Mouse (Mus musculus) B cell, adult 2 months (primary cell): ENCODE measurements around the gene Slc22a5.

Experiments
- DNase-seq, 2 experiments: peaks; one replicate each; pipeline ENCODE4 v3.0.0; 2022

Slc22a5 gene

GRCm38 (mm10) chr11:53839147-53839546, 52.3 kb downstream of the Slc22a5 start:
- DNase-seq = peak; percentile 51 to 56

GRCm38 (mm10) chr11:53837731-53838130, 53.7 kb downstream of the Slc22a5 start:
- no peak for DNase-seq

DNA sequence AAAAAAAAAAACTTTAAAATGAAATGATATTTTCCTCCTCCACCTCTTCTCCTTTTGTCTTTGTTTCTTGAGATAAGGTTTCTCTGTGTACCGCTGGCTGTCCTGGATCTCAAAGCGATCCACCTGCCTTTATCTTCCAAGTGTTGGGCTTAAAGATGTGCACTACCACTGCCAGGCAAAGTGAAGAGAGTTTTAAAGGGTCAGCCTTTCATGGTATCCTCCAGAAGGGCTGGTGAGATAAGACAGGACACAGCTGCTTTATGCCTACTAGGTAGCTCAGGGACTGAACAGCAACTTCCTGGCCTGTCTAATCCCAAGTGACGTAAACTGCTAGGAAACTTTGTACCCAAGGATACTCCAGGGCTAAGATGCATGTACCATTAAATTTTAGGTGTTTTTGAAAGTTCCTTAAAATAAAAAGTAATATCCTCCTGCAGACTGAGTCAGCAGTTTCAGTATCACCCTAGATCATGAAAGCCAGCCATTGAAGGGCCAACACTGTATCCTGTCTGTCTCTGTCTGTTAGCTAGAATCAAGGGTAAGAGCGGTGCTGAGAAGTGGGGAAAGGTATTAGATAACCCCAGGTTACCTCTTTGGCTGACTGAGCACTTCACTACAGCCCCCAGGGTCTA, 56.0 kb downstream of the Slc22a5 start:
- DNase-seq = no peak

DNA sequence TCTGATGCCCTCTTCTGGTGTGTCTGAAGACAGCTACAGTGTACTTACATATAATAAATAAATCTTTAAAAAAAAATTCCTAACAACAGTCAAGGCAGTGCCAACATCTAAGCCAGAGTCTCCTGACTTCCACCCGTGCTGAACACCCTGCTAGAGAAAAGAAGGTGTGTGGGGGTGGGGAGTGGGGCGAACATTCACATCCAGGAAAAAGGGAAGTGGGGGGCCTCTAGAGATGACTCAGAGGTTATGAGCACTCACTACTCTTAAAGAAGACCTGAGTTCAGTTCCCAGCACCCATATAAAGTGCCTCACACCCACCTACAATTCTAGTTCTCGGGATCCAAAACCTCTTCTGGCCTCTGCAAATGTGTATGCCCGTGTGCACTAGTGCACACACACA, 66.1 kb downstream of the Slc22a5 start:
- no peak for DNase-seq

DNA sequence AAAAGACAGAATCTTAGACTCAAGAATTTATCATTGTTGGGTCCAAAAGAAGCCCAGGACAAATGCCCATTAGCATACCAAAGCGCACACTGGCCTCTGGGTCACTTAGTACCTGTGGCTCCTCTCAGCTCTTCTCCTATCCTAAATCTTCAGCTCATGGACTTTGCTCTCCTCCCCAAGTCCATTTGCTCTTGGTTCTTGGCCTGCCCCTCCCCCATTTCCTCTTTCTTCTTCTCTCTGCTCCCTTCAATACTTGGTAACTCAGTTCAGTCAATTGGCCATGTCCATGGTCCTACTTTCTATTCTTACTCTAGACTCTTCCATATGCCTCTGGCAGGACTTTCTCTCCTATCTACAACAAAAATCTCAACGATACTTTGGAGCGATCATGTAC, 69.5 kb downstream of the Slc22a5 start:
- no peak for DNase-seq

DNA sequence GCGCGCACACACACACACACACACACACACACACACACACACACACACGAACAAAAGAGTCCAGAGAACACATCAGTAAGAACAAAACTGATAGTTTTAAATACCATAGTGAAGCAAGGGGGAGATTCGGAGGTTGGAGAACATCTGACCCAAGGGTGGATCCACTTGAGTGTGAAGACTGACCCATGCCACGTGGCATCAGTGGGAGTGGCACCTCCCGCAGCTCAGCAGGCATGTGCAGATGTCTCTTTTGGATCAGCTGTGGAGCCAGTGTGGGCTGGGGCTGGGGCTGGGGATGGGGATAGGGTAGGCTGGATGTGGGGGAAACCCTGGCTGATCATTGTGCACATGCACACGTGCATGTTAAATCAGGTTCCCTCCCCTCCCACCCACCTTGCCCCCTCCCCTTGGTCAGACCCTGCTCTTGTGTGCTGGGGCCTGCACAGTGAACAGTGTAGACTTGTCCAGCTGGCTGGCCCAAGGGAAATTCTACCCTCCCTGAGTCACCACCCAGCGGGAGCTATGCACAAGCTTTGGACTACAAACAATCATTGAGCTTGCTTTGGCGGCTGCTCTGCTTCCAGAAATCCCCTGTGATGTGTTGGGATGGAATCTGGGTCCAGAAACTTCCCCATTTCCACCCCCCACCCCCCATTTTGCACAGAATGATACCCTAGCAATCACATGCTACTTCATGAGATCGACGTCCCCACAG, 70.1 kb downstream of the Slc22a5 start:
- no peak for DNase-seq

GRCm38 (mm10) chr11:53820516-53821170, 70.8 kb downstream of the Slc22a5 start:
- DNase-seq = peak in 1 of 2 experiments; percentile 19

GRCm38 (mm10) chr11:53819511-53819910, 71.9 kb downstream of the Slc22a5 start:
- no peak for DNase-seq

DNA sequence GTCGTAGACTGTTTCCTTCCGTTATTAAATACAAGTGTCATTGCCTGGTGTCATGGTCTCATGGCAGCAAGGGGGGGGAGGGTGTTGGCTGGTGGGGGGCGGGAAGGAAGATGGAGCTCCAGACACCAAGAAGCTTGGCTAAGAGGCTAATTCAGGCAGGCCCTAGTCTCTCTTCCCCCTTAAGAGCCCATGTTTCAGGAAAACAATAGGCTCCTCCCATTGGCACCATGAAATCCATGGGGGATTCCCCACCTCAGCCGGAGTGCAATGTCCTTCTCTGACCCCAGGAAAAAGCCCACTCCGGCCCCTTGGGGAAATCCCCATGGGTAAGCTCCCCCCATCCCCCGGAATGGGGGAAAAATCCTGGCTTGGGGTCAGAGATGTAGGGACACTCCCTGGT, 72.7 kb downstream of the Slc22a5 start:
- DNase-seq = no peak

DNA sequence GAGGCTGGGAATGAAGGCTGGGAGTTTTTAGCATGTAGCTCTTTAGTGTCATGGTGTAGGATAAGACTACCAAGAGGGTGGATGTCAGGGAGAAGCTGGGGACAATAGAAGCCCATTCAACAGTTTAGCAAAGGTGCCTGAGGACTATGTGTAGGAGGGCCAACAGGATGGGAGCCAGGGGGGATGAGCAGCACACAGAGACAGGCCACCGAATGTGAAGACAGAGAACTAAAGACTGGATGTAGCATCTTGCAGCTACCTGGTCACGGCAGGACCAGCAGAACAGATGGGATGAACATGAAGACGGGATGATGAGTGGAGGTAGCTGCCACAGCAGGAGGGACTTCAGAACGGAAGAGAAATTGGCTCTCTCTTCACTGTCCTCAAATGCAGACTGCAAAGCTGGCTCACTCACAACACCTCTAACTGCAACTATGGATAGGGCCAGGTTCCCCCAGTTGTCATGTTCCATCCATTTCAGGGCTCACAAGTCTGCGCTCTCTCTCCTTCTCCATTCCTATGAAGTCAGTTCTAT, 74.6 kb downstream of the Slc22a5 start:
- no peak for DNase-seq

DNA sequence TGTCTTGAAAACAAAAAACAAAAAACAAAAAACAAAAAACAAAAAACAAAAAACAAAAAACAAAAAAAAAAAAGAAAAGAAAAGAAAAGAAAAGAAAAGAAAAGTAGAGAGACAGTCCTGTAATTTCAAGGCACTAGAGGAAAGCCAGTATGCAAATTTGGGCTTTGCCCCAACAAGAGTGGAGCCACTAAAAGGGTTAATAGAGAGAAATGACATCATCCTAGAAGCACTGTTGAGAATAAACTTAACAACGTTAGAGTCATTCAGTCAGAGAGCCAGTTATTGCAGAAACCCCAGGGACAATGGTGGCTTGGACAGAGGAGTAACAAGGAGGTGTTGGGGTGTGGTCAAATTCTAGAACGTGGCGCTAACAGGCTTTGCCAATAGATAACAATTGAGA, 76.7 kb downstream of the Slc22a5 start:
- no peak for DNase-seq
